In the genomic region with DNA sequence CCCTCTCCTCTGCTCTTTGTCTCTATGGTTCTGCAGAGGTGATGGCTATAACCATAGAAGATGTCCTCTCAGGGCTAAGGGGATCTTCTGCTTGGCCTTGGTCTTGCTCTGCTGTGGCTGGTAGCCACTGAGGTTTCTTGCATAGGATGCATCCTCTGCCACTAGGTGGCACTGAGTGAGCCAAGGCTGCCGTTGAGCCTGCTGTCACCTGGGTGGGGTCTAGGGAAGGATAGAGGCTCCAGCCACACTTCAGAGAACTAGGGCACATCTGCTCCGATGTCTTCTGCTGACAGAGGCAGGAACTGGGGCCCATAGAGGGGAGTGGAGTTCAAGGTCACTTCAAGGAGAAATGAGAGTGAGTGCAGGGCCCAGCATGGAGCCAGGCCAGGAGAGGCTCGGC, we compare ENCODE assay signal across 10 mouse cellular contexts. TPM values are rescaled to one million over a fixed set of nuclear protein-coding genes. Genes with fewer than 3 reads are reported as not detected.
A peak's percentile ranks its signal among the peaks of the same experiment; 100 is the strongest.
DNase-seq lines count a peak whose midpoint lies in the region; ATAC-seq and TF ChIP-seq lines count a peak whose summit lies in the region.
"Had no signal": no experiment of that assay in that cellular context is flagged by ENCODE, and none has a peak within 500 bp of the region (broad histone marks: within the 10 kb centered on the region; RNA-seq: fewer than 3 reads in every experiment).

No protein-coding gene starts in this region.

- no peak overlapping the region for H3K4me2 ChIP-seq in forebrain, embryonic 11.5 days (ENCODE audit: low read depth, low read length, severe bottlenecking)
- H3K4me2 ChIP-seq in kidney, postnatal 0 days (ENCODE audit: low read length), result no peak overlapping the region
- H3K4me2 ChIP-seq in liver, postnatal 0 days (ENCODE audit: low read depth, low read length), result no peak overlapping the region
- H3K4me2 ChIP-seq: embryonic facial prominence, embryonic 13.5 days had no signal

- ATAC-seq in forebrain, embryonic 11.5 days (replicated peaks; ENCODE audit: low FRiP score), result 0 out of 2 replicates have a peak, but pooled peaks have one; percentile 16
- ATAC-seq in kidney, postnatal 0 days (replicated peaks; ENCODE audit: low FRiP score, low read depth), result peak; percentile 19; the same call in 1 of the 2 replicates
- no peak for ATAC-seq in liver, postnatal 0 days
- no peak for ATAC-seq in erythroid progenitor cell, adult 5-6 weeks (replicated peaks; ENCODE audit: low FRiP score, poor library complexity, severe bottlenecking)

- H3K9ac ChIP-seq in forebrain, embryonic 11.5 days (ENCODE audit: low read length), result no peak overlapping the region
- H3K9ac ChIP-seq in kidney, postnatal 0 days (ENCODE audit: low read depth, low read length), result no peak overlapping the region
- H3K9ac ChIP-seq in liver, postnatal 0 days (replicated peaks), result no peak overlapping the region
- H3K9ac ChIP-seq: embryonic facial prominence, embryonic 13.5 days had no signal

- TF ChIP-seq POLR2A in bone marrow macrophage, adult 2 months (IDR thresholded peaks at IDR 0.05; ENCODE audit: borderline replicate concordance, low read depth, low read length), result no peak

- no peak overlapping the region for H3K27ac ChIP-seq in bone marrow macrophage, adult 2 months (ENCODE audit: insufficient read depth, low read depth, low read length)
- no peak overlapping the region for H3K27ac ChIP-seq in forebrain, embryonic 11.5 days (ENCODE audit: low read depth, low read length)
- no peak overlapping the region for H3K27ac ChIP-seq in kidney, postnatal 0 days
- H3K27ac ChIP-seq in liver, postnatal 0 days (ENCODE audit: low read depth), result no peak overlapping the region
- H3K27ac ChIP-seq: embryonic facial prominence, embryonic 13.5 days; macrophage had no signal

- H3K36me3 ChIP-seq in forebrain, embryonic 11.5 days (ENCODE audit: control insufficient read depth, insufficient read depth, low read length), result no peaks in the 10 kb centered on the region
- H3K36me3 ChIP-seq in kidney, postnatal 0 days (ENCODE audit: insufficient read depth, low read length), result no peaks in the 10 kb centered on the region
- no peaks in the 10 kb centered on the region for H3K36me3 ChIP-seq in liver, postnatal 0 days (replicated peaks; ENCODE audit: insufficient read depth, low read length)
- H3K36me3 ChIP-seq: embryonic facial prominence, embryonic 13.5 days had no signal

- WGBS in forebrain, embryonic 11.5 days, result 19% methylated on average over 3 of the region's 3 CpGs
- WGBS in kidney, postnatal 0 days, result 26% methylated on average over 3 of the region's 3 CpGs
- 24% methylated on average over 3 of the region's 3 CpGs for WGBS in liver, postnatal 0 days (ENCODE audit: insufficient replicate concordance)

- H3K4me3 ChIP-seq in bone marrow macrophage, adult 2 months (ENCODE audit: insufficient read depth, low read length), result no peak overlapping the region
- H3K4me3 ChIP-seq in forebrain, embryonic 11.5 days (ENCODE audit: low read depth, low read length), result no peak overlapping the region
- no peak overlapping the region for H3K4me3 ChIP-seq in kidney, postnatal 0 days (replicated peaks; ENCODE audit: low read depth, low read length)
- no peak overlapping the region for H3K4me3 ChIP-seq in liver, postnatal 0 days (ENCODE audit: low read depth, low read length)
- H3K4me3 ChIP-seq: embryonic facial prominence, embryonic 13.5 days had no signal

- DNase-seq in layer of hippocampus, adult 11-12 months (ENCODE audit: low spot score), result peak; percentile 75
- DNase-seq in layer of hippocampus, adult 9-10 months (ENCODE audit: low spot score), result no peak
- DNase-seq in forebrain, embryonic 11.5 days (ENCODE audit: low spot score), result peak; percentile 83
- peak; percentile 74 for DNase-seq in kidney, postnatal 0 days (ENCODE audit: low spot score)
- peak; percentile 48 for DNase-seq in liver, postnatal 0 days
- DNase-seq in retina, postnatal 1 day, result peak; percentile 85

- no peaks in the 10 kb centered on the region for H3K9me3 ChIP-seq in forebrain, embryonic 11.5 days (ENCODE audit: control insufficient read depth, low read length)
- H3K9me3 ChIP-seq in kidney, postnatal 0 days (replicated peaks; ENCODE audit: low read length), result no peaks in the 10 kb centered on the region
- H3K9me3 ChIP-seq in liver, postnatal 0 days (ENCODE audit: low read length), result no peaks in the 10 kb centered on the region
- H3K9me3 ChIP-seq: embryonic facial prominence, embryonic 13.5 days had no signal

- TF ChIP-seq CTCF in bone marrow macrophage, adult 2 months (IDR thresholded peaks at IDR 0.05; ENCODE audit: low read depth, low read length), result peak; percentile 43
- TF ChIP-seq CTCF in kidney, postnatal 0 days (IDR thresholded peaks at IDR 0.05; ENCODE audit: low read depth), result peak; percentile 87
- TF ChIP-seq CTCF in liver, postnatal 0 days (IDR thresholded peaks at IDR 0.05; ENCODE audit: low read depth), result peak; percentile 83

- H3K4me1 ChIP-seq in bone marrow macrophage, adult 2 months (ENCODE audit: control insufficient read depth, insufficient read depth, low read length), result no peaks in the 10 kb centered on the region
- H3K4me1 ChIP-seq in forebrain, embryonic 11.5 days (replicated peaks; ENCODE audit: control insufficient read depth, insufficient read depth, low read length), result peaks cover 36% of the 10 kb centered on the region
- H3K4me1 ChIP-seq in kidney, postnatal 0 days (replicated peaks; ENCODE audit: insufficient read depth, low read length), result no peaks in the 10 kb centered on the region
- no peaks in the 10 kb centered on the region for H3K4me1 ChIP-seq in liver, postnatal 0 days (ENCODE audit: insufficient read depth)

- H3K27me3 ChIP-seq in forebrain, embryonic 11.5 days (ENCODE audit: control insufficient read depth, insufficient read depth, low read length), result peaks cover 9% of the 10 kb centered on the region; the same call in 1 of the 2 replicates
- no peaks in the 10 kb centered on the region for H3K27me3 ChIP-seq in kidney, postnatal 0 days (ENCODE audit: insufficient read depth, low read length)
- 0 out of 2 replicates have a peak, but pooled peaks cover 3% of the 10 kb centered on the region for H3K27me3 ChIP-seq in liver, postnatal 0 days (ENCODE audit: insufficient read depth, low read length)

- TF ChIP-seq EP300 in liver, postnatal 0 days (IDR thresholded peaks at IDR 0.05; ENCODE audit: low read depth), result no peak

RNA-seq across cellular contexts. Expression of a gene that starts 10.5 kb away (rescaled TPM):
- polyA plus RNA-seq in bone marrow macrophage, adult 2 months (2012; ENCODE audit: insufficient read depth, insufficient read length, missing spikeins), result not detected in 2 replicates
- polyA plus RNA-seq in forebrain, embryonic 11.5 days (2014; fragmentation: Nextera tagmentation; extraction: Ambion mirVana), result 18.0 and 21.8 TPM in 2 replicates
- polyA plus RNA-seq in kidney, postnatal 0 days (2015; fragmentation: Nextera tagmentation; extraction: Ambion mirVana), result 12.2 and 13.2 TPM in 2 replicates
- not detected in 2 replicates for polyA plus RNA-seq in liver, postnatal 0 days (2015; fragmentation: Nextera tagmentation; extraction: Ambion mirVana)
- not detected in 2 replicates for total RNA-seq in erythroid progenitor cell, adult 5-6 weeks (2015; ENCODE audit: low replicate concordance)
- total RNA-seq in erythroid progenitor cell, adult 5-6 weeks (2017; ENCODE audit: low replicate concordance), result not detected in 2 replicates
- polyA plus RNA-seq: macrophage had no signal

RNA-seq across cellular contexts. Expression of a gene that starts 46.9 kb away (rescaled TPM):
- polyA plus RNA-seq in bone marrow macrophage, adult 2 months (2012; ENCODE audit: insufficient read depth, insufficient read length, missing spikeins), result 0.36 TPM in 1 of 2 replicates, not detected in the other
- polyA plus RNA-seq in forebrain, embryonic 11.5 days (2014; fragmentation: Nextera tagmentation; extraction: Ambion mirVana), result not detected in 2 replicates
- 0.31 and 0.64 TPM in 2 replicates for polyA plus RNA-seq in kidney, postnatal 0 days (2015; fragmentation: Nextera tagmentation; extraction: Ambion mirVana)
- polyA plus RNA-seq in liver, postnatal 0 days (2015; fragmentation: Nextera tagmentation; extraction: Ambion mirVana), result 0.43 and 0.51 TPM in 2 replicates
- 5.0 TPM in 1 of 2 replicates, not detected in the other for total RNA-seq in erythroid progenitor cell, adult 5-6 weeks (2015; ENCODE audit: low replicate concordance)
- total RNA-seq in erythroid progenitor cell, adult 5-6 weeks (2017; ENCODE audit: low replicate concordance), result 1.3 TPM in 1 of 2 replicates, not detected in the other
- polyA plus RNA-seq: macrophage had no signal

Comparison
In these comparisons a context has a peak if more than half of its experiments do, and no peak if none do; other contexts are left out.
1. ATAC-seq: peak in forebrain, embryonic 11.5 days (single experiment) and kidney, postnatal 0 days (single experiment); none in liver, postnatal 0 days (single experiment) and erythroid progenitor cell, adult 5-6 weeks (single experiment).
2. RNA of a gene that starts 10.5 kb away (polyA plus RNA-seq): 18.0 to 21.8 TPM in forebrain, embryonic 11.5 days and 12.2 to 13.2 TPM in kidney, postnatal 0 days; not detected in liver, postnatal 0 days and not detected in bone marrow macrophage, adult 2 months; every median in the first group is over 10 times any median in the second.
3. Peak in every context shown above with its lines, with median percentiles within 50 percentile points of each other: CTCF ChIP-seq.